Mouse (Mus musculus) CD4-positive, CD25-positive, alpha-beta regulatory T cell, adult 4 months (primary cell): ENCODE results near the gene Calml3. TPM values are rescaled to one million over a fixed set of nuclear protein-coding genes. Genes with fewer than 3 reads are reported as not detected.

Experiments used
- ATAC-seq: one replicate; pipeline ENCODE4 v1.8.0; 2017
- polyA plus RNA-seq, 2 experiments: library from polyadenylated mRNA; unstranded; fragments of 100-300 nt; shearing (Covaris generic); gene quantifications; one replicate each; pipeline ENCODE4 v1.2.1; 2017

Gene Calml3
- polyA plus RNA-seq, 2 experiments from 2014 or later: not detected

- ATAC-seq: no peak
Observed at GRCm38 (mm10) chr13:3779575-3780226, 24.4 kb downstream of the Calml3 start.

GRCm38 (mm10) chr13:3778591-3779364 is 25.3 kb downstream of the Calml3 start:
- ATAC-seq: no peak

GRCm38 (mm10) chr13:3777216-3777912 is 26.8 kb downstream of the Calml3 start:
- no peak for ATAC-seq

GRCm38 (mm10) chr13:3776446-3776845 is 27.7 kb downstream of the Calml3 start:
- ATAC-seq: no peak

- no peak for ATAC-seq
Observed at GRCm38 (mm10) chr13:3774991-3775390, 29.1 kb downstream of the Calml3 start.

GRCm38 (mm10) chr13:3774280-3774679 is 29.8 kb downstream of the Calml3 start:
- no peak for ATAC-seq

GRCm38 (mm10) chr13:3773149-3773688 is 30.9 kb downstream of the Calml3 start:
- ATAC-seq: no peak

GRCm38 (mm10) chr13:3771221-3771620 is 32.9 kb downstream of the Calml3 start:
- no peak for ATAC-seq

- ATAC-seq: no peak
Observed at GRCm38 (mm10) chr13:3770170-3771024, 33.7 kb downstream of the Calml3 start.

GRCm38 (mm10) chr13:3769531-3769930 is 34.6 kb downstream of the Calml3 start:
- no peak for ATAC-seq

GRCm38 (mm10) chr13:3768621-3769020 is 35.5 kb downstream of the Calml3 start:
- no peak for ATAC-seq

- ATAC-seq: no peak
Observed at GRCm38 (mm10) chr13:3767086-3767485, 37.0 kb downstream of the Calml3 start.

GRCm38 (mm10) chr13:3765781-3766180 is 38.3 kb downstream of the Calml3 start:
- ATAC-seq: no peak

- ATAC-seq: no peak
Observed at GRCm38 (mm10) chr13:3761131-3761530, 43.0 kb downstream of the Calml3 start.

GRCm38 (mm10) chr13:3758347-3758746 is 45.8 kb downstream of the Calml3 start:
- no peak for ATAC-seq

- ATAC-seq: no peak
Observed at GRCm38 (mm10) chr13:3753291-3753690, 50.8 kb downstream of the Calml3 start.

Other genes starting within 250 kb of the Calml3 start
- 10 to 100 TPM; 32.0 to 33.3 TPM for gene Fam208b, start 193.2 kb downstream of the Calml3 start, polyA plus RNA-seq
- 10 to 100 TPM; 24.9 to 35.4 TPM for gene Asb13, start 170.3 kb downstream of the Calml3 start, polyA plus RNA-seq
- gene Calm4, start 33.4 kb upstream of the Calml3 start, polyA plus RNA-seq: not detected
- gene Calm5, start 49.9 kb upstream of the Calml3 start, polyA plus RNA-seq: not detected
- gene Net1, start 113.9 kb upstream of the Calml3 start, polyA plus RNA-seq: 10 to 100 TPM; 26.6 to 31.7 TPM
- gene Tubal3, start 114.0 kb upstream of the Calml3 start, polyA plus RNA-seq: under 1 TPM; 0.43 to 0.44 TPM
- gene Ucn3, start 141.0 kb upstream of the Calml3 start, polyA plus RNA-seq: not detected
- gene Akr1c14, start 244.7 kb upstream of the Calml3 start, polyA plus RNA-seq: not detected